Mouse (Mus musculus): ENCODE measurements around the gene Tmem178b.

Gene Tmem178b

GRCm38 (mm10) chr6:40263687-40264086 is 390.6 kb downstream of the Tmem178b start:
- DNase-seq (ENCODE audit: low spot score), result no peak

GRCm38 (mm10) chr6:40300707-40301106 is 427.6 kb downstream of the Tmem178b start:
- DNase-seq (ENCODE audit: low spot score), result no peak

- peak; percentile 50 for DNase-seq (ENCODE audit: low spot score)
Observed at GRCm38 (mm10) chr6:40303379-40303778, 430.3 kb downstream of the Tmem178b start.
